ENCODE assay signal across 8 mouse cellular contexts in genomic region chrX:36796163-36796581, GRCm38 (mm10). TPM values are rescaled to one million over a fixed set of nuclear protein-coding genes. Genes with fewer than 3 reads are reported as not detected.
DNase-seq lines count a peak whose midpoint lies in the region; ATAC-seq and TF ChIP-seq lines count a peak whose summit lies in the region.

No protein-coding gene starts in this region.

- intact Hi-C loops in heart, postnatal 10 days (cut with DNase I) = no loop called here

- DNase-seq in c-Kit-positive CD71-positive TER-119-positive erythroid progenitor cells, embryonic 14.5 days (ENCODE audit: low spot score) = peak; percentile 74
- peak; percentile 88 to 90 for DNase-seq in heart, postnatal 10 days
- peak; percentile 87 for DNase-seq in layer of hippocampus, adult 11-12 months (ENCODE audit: low spot score)
- DNase-seq in liver, postnatal 0 days = peak; percentile 88
- peak; percentile 48 for DNase-seq in telencephalon, adult 2 months (ENCODE audit: low read depth, low spot score)

- peak; percentile 66 for ATAC-seq in CD4-positive, CD25-positive, alpha-beta regulatory T cell, adult 4 months
- ATAC-seq in forebrain, embryonic 13.5 days = peak; percentile 83
- ATAC-seq in liver, postnatal 0 days = peak; percentile 75
- peak; percentile 87 for ATAC-seq in neural tube, embryonic 13.5 days (ENCODE audit: low read depth)

- no peaks in the 10 kb centered on the region for H3K9me3 ChIP-seq in forebrain, embryonic 13.5 days (replicated peaks)
- H3K9me3 ChIP-seq in liver, postnatal 0 days (ENCODE audit: low read length) = no peaks in the 10 kb centered on the region
- H3K9me3 ChIP-seq in neural tube, embryonic 13.5 days = no peaks in the 10 kb centered on the region

- H3K9ac ChIP-seq in forebrain, embryonic 13.5 days = peak overlapping the region; percentile 78
- H3K9ac ChIP-seq in liver, postnatal 0 days (replicated peaks) = peak overlapping the region; percentile 89
- H3K9ac ChIP-seq in neural tube, embryonic 13.5 days = peak overlapping the region; percentile 83

- H3K36me3 ChIP-seq in forebrain, embryonic 13.5 days (ENCODE audit: poor library complexity, severe bottlenecking) = peaks cover 11% of the 10 kb centered on the region
- peaks cover 11% of the 10 kb centered on the region for H3K36me3 ChIP-seq in liver, postnatal 0 days (replicated peaks; ENCODE audit: insufficient read depth, low read length)
- peaks cover 15% of the 10 kb centered on the region for H3K36me3 ChIP-seq in neural tube, embryonic 13.5 days

- H3K4me1 ChIP-seq in forebrain, embryonic 13.5 days = 0 out of 2 replicates have a peak, but pooled peaks cover 4% of the 10 kb centered on the region
- no peaks in the 10 kb centered on the region for H3K4me1 ChIP-seq in liver, postnatal 0 days (ENCODE audit: insufficient read depth)
- H3K4me1 ChIP-seq in neural tube, embryonic 13.5 days (replicated peaks) = 0 out of 2 replicates have a peak, but pooled peaks cover 3% of the 10 kb centered on the region

- peak overlapping the region; percentile 60 for H3K4me3 ChIP-seq in forebrain, embryonic 13.5 days
- H3K4me3 ChIP-seq in liver, postnatal 0 days (ENCODE audit: low read depth, low read length) = peak overlapping the region; percentile 77
- H3K4me3 ChIP-seq in neural tube, embryonic 13.5 days = peak overlapping the region; percentile 63

- no peaks in the 10 kb centered on the region for H3K27me3 ChIP-seq in forebrain, embryonic 13.5 days
- H3K27me3 ChIP-seq in liver, postnatal 0 days (ENCODE audit: insufficient read depth, low read length) = no peaks in the 10 kb centered on the region
- no peaks in the 10 kb centered on the region for H3K27me3 ChIP-seq in neural tube, embryonic 13.5 days

- H3K27ac ChIP-seq in forebrain, embryonic 13.5 days = peak overlapping the region; percentile 80
- H3K27ac ChIP-seq in liver, postnatal 0 days (ENCODE audit: low read depth) = peak overlapping the region; percentile 96
- H3K27ac ChIP-seq in neural tube, embryonic 13.5 days (replicated peaks) = peak overlapping the region; percentile 90

- H3K4me2 ChIP-seq in forebrain, embryonic 13.5 days = peak overlapping the region; percentile 61
- H3K4me2 ChIP-seq in liver, postnatal 0 days (ENCODE audit: low read depth, low read length) = peak overlapping the region; percentile 71
- H3K4me2 ChIP-seq in neural tube, embryonic 13.5 days = peak overlapping the region; percentile 57

- no peak for TF ChIP-seq EP300 in liver, postnatal 0 days (IDR thresholded peaks at IDR 0.05; ENCODE audit: low read depth)

- WGBS in forebrain, embryonic 13.5 days = 13% methylated on average over 40 of the region's 41 CpGs
- WGBS in liver, postnatal 0 days (ENCODE audit: insufficient replicate concordance) = 19% methylated on average over 40 of the region's 41 CpGs
- WGBS in neural tube, embryonic 13.5 days = 25% methylated on average over 22 of the region's 41 CpGs

- TF ChIP-seq CTCF in liver, postnatal 0 days (IDR thresholded peaks at IDR 0.05; ENCODE audit: low read depth) = peak; percentile 87

RNA-seq across cellular contexts. Expression of gene Slc25a5, which starts 0.7 kb away (rescaled TPM):
- 1,000 to 10,000 TPM; 1,213 to 1,312 TPM for polyA plus RNA-seq in CD4-positive, CD25-positive, alpha-beta regulatory T cell, adult 4 months (2017; shearing (Covaris generic))
- polyA plus RNA-seq in forebrain, embryonic 13.5 days (2015; fragmentation: Nextera tagmentation; extraction: Ambion mirVana) = 749 and 783 TPM in 2 replicates
- total RNA-seq in heart, postnatal 10 days (2021) = 100 to 1,000 TPM; 708 to 807 TPM
- polyA plus RNA-seq in liver, postnatal 0 days (2015; fragmentation: Nextera tagmentation; extraction: Ambion mirVana) = 703 and 719 TPM in 2 replicates
- polyA plus RNA-seq in neural tube, embryonic 13.5 days (2015; fragmentation: Nextera tagmentation; extraction: Ambion mirVana) = 565 and 581 TPM in 2 replicates

RNA-seq across cellular contexts. Expression of gene Slc25a43, which starts 52.7 kb away (rescaled TPM):
- under 1 TPM in 1 of 2 experiments, not detected in 1; 0.51 TPM for polyA plus RNA-seq in CD4-positive, CD25-positive, alpha-beta regulatory T cell, adult 4 months (2017; shearing (Covaris generic))
- 0.58 and 0.68 TPM in 2 replicates for polyA plus RNA-seq in forebrain, embryonic 13.5 days (2015; fragmentation: Nextera tagmentation; extraction: Ambion mirVana)
- total RNA-seq in heart, postnatal 10 days (2021) = under 1 TPM; 0.30 to 0.60 TPM
- 0.41 and 0.69 TPM in 2 replicates for polyA plus RNA-seq in liver, postnatal 0 days (2015; fragmentation: Nextera tagmentation; extraction: Ambion mirVana)
- polyA plus RNA-seq in neural tube, embryonic 13.5 days (2015; fragmentation: Nextera tagmentation; extraction: Ambion mirVana) = 0.70 and 0.85 TPM in 2 replicates

Comparison
In these comparisons a context has a peak if more than half of its experiments do, and no peak if none do; other contexts are left out.
1. Peak in every context shown above with its lines: DNase-seq, ATAC-seq, H3K4me3 ChIP-seq and H3K27ac ChIP-seq.